Mouse (Mus musculus) kidney, adult 2 months (tissue): ENCODE measurements at regions not wholly inside any gene's neighbourhood (a gene's known extent, or its start where the extent isn't known, plus 50 kb on each side); places are given as distances from the start of the nearest gene placed in this dataset.

Experiments used
- CTCF ChIP-seq: fragments of 200-500 bp; conservative IDR thresholded peaks from 2 replicates; pipeline ENCODE4 v1.5.1; 2011; ENCODE audit warnings: low read depth, mild to moderate bottlenecking, control low read depth, low read length, moderate library complexity, mixed read lengths; ENCODE audit not compliant: insufficient read depth, insufficient read length
- POLR2A ChIP-seq: fragments of 200-500 bp; IDR thresholded peaks from one replicate; pipeline ENCODE4 v1.6.1; 2011; ENCODE audit warnings: low read depth, low read length, control low read depth

- TF ChIP-seq CTCF = no peak; the same call in 1 of the 2 replicates
- TF ChIP-seq POLR2A = no peak
These were observed 286.4 kb upstream of the Smc2 start for GRCm38 (mm10) chr4:52152565-52153164.
